Mouse (Mus musculus): ENCODE results near the gene Ttc38.
A peak's percentile ranks its signal among the peaks of the same experiment; 100 is the strongest.

The Ttc38 gene

GRCm38 (mm10) chr15:85893871-85894270 is 61.8 kb downstream of the Ttc38 start:
- DNase-seq (ENCODE audit: low read depth, low spot score) = no peak

GRCm38 (mm10) chr15:85896284-85896683 is 64.2 kb downstream of the Ttc38 start:
- DNase-seq (ENCODE audit: low read depth, low spot score) = peak; percentile 75

- DNase-seq (ENCODE audit: low read depth, low spot score) = no peak
Observed at GRCm38 (mm10) chr15:85897113-85897512, 65.0 kb downstream of the Ttc38 start.

- no peak for DNase-seq (ENCODE audit: low read depth, low spot score)
Observed at GRCm38 (mm10) chr15:85899396-85899795, 67.3 kb downstream of the Ttc38 start.

GRCm38 (mm10) chr15:85900318-85900717 is 68.2 kb downstream of the Ttc38 start:
- no peak for DNase-seq (ENCODE audit: low read depth, low spot score)

GRCm38 (mm10) chr15:85900801-85901200 is 68.7 kb downstream of the Ttc38 start:
- DNase-seq (ENCODE audit: low read depth, low spot score) = no peak

- no peak for DNase-seq (ENCODE audit: low read depth, low spot score)
Observed at GRCm38 (mm10) chr15:85902505-85902904, 70.4 kb downstream of the Ttc38 start.

- DNase-seq (ENCODE audit: low read depth, low spot score) = no peak
Observed at GRCm38 (mm10) chr15:85903826-85904225, 71.7 kb downstream of the Ttc38 start.
